In genomic region chr1:75317241-75318201, GRCm38 (mm10) we compare ENCODE assay signal across 8 mouse cellular contexts. TPM values are rescaled to one million over a fixed set of nuclear protein-coding genes. Genes with fewer than 3 reads are reported as not detected.
DNase-seq lines count a peak whose midpoint lies in the region; ATAC-seq and TF ChIP-seq lines count a peak whose summit lies in the region.

Dnpep (minus strand) TSS chr1:75317990.

- peak; percentile 48 for TF ChIP-seq CTCF in cortical plate, adult 2 months (IDR thresholded peaks at IDR 0.05; ENCODE audit: extremely low read depth, insufficient read depth, low read length)

- peaks cover 6% of the 10 kb centered on the region for H3K27me3 ChIP-seq in megakaryocyte, embryonic 14.5 days (replicated peaks)

- peaks cover 36% of the 10 kb centered on the region for H3K36me3 ChIP-seq in megakaryocyte, embryonic 14.5 days (replicated peaks; ENCODE audit: low read length)

- DNase-seq in gastrocnemius, adult 8-10 months (ENCODE audit: low spot score in 2 of 2), result peak; percentile 100
- peak; percentile 93 for DNase-seq in hindlimb bud, embryonic 11.5 days (ENCODE audit: extremely low spot score, low read depth, low spot score)
- DNase-seq in left cerebral cortex, adult 8-10 months (ENCODE audit: low spot score in 2 of 2), result peak; percentile 99 to 100
- peak; percentile 100 for DNase-seq in right cerebral cortex, postnatal 10 days (ENCODE audit: low spot score in 2 of 2)
- DNase-seq in urinary bladder, postnatal 25 days (ENCODE audit: low spot score), result peak; percentile 99

- ATAC-seq in activated CD4-positive, CD25-positive, alpha-beta regulatory T cell, adult 4 months, result peak; percentile 87

- H3K4me1 ChIP-seq in cortical plate, adult 2 months (ENCODE audit: control insufficient read depth, insufficient read depth, low read length), result no peaks in the 10 kb centered on the region
- H3K4me1 ChIP-seq in megakaryocyte, embryonic 14.5 days, result peaks cover 28% of the 10 kb centered on the region

- peaks cover 5% of the 10 kb centered on the region for H3K9me3 ChIP-seq in megakaryocyte, embryonic 14.5 days

- peak; percentile 39; the same call in 1 of the 2 replicates for TF ChIP-seq POLR2A in cortical plate, adult 2 months (IDR thresholded peaks at IDR 0.05; ENCODE audit: extremely low read depth, insufficient read depth, low read length)

- H3K27ac ChIP-seq in cortical plate, adult 2 months (ENCODE audit: insufficient read depth, low read length), result peak within 1 kb of the TSS; percentile 96

- H3K4me3 ChIP-seq in cortical plate, adult 2 months (ENCODE audit: insufficient read depth, low read length), result peak within 1 kb of the TSS; percentile 98
- peak within 1 kb of the TSS; percentile 98 for H3K4me3 ChIP-seq in megakaryocyte, embryonic 14.5 days (replicated peaks)

RNA-seq across cellular contexts. Expression of gene Dnpep, which starts in this region (rescaled TPM):
- 10 to 100 TPM; 57.0 to 64.9 TPM for polyA plus RNA-seq in activated CD4-positive, CD25-positive, alpha-beta regulatory T cell, adult 4 months (2017; shearing (Covaris generic))
- 73.6 and 74.4 TPM in 2 replicates for polyA plus RNA-seq in cortical plate, adult 2 months (2012; rRNA removed)
- total RNA-seq in gastrocnemius, adult 8-10 months (2022), result 10 to 100 TPM; 38.7 to 46.5 (median 44.1) TPM
- 10 to 100 TPM; 56.5 to 63.2 (median 59.7) TPM for total RNA-seq in left cerebral cortex, adult 8-10 months (2022)
- polyA plus RNA-seq in megakaryocyte, embryonic 14.5 days (2012; ENCODE audit: insufficient read depth, low replicate concordance), result 165 and 178 TPM in 2 replicates

Comparison
In these comparisons a context has a peak if more than half of its experiments do, and no peak if none do; other contexts are left out.
1. Peak in every context shown above with its lines: DNase-seq, ATAC-seq, H3K4me3 ChIP-seq and H3K27ac ChIP-seq.